Mouse (Mus musculus): Measurements from ENCODE around the gene Cyth1. TPM values are rescaled to one million over a fixed set of nuclear protein-coding genes. Genes with fewer than 3 reads are reported as not detected.
A peak's percentile ranks its signal among the peaks of the same experiment; 100 is the strongest.

Gene Cyth1
- polyA plus RNA-seq, 1 experiment from 2014 or later = 12.4 TPM

DNA sequence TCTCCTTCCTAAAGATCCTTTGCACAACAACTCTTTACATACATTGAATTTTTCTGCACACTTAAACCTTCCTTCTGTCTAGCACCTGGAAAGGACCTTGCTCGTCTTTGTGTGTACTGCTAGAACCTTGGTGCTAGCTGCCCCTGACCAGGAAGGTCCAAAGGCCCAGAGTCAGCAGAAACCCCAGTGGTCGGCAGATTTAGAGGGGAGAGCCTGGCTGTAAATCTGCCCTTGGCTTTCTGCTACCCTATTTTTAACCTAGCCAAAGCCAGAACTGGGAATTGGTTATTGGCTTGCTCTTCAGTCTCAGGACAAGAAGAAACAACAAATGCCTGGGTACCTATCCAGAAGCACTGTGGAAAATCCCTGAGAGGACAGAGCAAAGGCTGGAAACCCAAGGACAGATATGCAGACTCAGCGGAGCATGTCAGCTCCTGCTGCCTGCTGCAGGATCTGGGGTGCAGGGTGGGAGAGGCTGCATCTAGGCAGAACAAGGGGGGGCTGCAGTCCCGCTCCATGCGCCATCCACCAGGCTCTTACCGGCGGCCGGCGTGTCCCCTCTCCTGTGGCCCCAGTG is 46.5 kb downstream of the Cyth1 start:
- no peaks in the 10 kb centered on the region for H3K36me3 ChIP-seq (ENCODE audit: control insufficient read depth, insufficient read depth, low read length)
- peak overlapping the region; percentile 40 for H3K4me3 ChIP-seq (ENCODE audit: low read length)
- H3K27me3 ChIP-seq (ENCODE audit: control insufficient read depth, insufficient read depth, low read length) = no peaks in the 10 kb centered on the region
- H3K9ac ChIP-seq (ENCODE audit: low read depth, low read length) = peak overlapping the region; percentile 62
- 14% methylated on average over 9 of the region's 9 CpGs for WGBS
- no peak for ATAC-seq (ENCODE audit: low FRiP score, low TSS enrichment)
- peaks cover 55% of the 10 kb centered on the region for H3K4me1 ChIP-seq (ENCODE audit: control insufficient read depth, insufficient read depth, low read length)
- peak overlapping the region; percentile 91 for H3K27ac ChIP-seq (ENCODE audit: low read depth, low read length)
- peak overlapping the region; percentile 80 for H3K4me2 ChIP-seq (replicated peaks; ENCODE audit: low read depth, low read length)
- no peaks in the 10 kb centered on the region for H3K9me3 ChIP-seq (ENCODE audit: control insufficient read depth, low read length)

DNA sequence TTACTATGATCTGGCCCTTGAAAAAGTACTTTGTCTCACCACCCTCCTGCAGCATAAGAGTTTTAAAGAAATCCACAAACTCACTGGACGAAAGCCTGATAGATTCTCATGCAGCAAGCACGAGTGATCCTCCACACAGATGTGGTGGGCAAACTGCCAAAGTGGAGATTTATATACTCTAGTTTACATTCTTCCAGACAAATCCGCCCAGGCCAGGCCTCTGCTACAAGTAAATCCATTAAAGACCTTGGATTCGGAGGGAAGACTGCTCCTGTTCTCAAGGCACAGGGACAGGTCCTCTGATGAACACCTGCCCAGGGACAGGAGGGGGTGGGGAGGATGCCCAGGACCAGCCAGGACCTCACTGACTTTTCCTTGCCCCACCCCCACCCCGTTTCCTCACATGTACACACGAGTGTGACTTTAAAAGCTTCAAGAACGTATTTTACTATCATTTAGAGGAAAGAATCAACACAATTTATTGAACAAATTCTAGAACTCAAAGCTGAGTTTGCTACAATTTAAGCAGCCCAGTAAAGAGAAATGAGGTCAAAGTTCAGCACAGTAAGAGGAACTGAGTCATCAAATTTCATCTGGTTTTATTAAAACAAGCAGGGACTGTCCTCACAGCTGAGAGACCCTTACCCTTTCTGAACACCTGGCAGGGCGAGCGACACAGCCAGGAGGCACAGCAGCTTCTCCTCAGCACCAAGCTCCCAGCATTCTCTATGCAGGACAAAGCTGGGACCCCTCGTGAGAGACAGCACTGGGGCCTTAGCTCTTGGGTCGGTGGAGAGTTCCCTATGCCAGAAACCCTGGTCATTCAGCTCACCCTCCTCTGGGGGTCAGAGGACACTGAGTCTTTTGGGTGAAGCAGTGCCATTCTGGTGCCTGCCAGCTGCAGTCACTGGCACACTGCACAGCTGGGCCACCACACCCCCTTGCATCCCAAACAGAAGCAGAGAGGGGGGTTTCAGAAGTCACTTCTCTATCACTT is 47.3 kb downstream of the Cyth1 start:
- peak overlapping the region; percentile 80 for H3K4me2 ChIP-seq (replicated peaks; ENCODE audit: low read depth, low read length)
- H3K4me1 ChIP-seq (ENCODE audit: control insufficient read depth, insufficient read depth, low read length) = peaks cover 55% of the 10 kb centered on the region
- ATAC-seq (ENCODE audit: low FRiP score, low TSS enrichment) = 0 out of 2 replicates have a peak, but pooled peaks have one; percentile 34
- H3K27ac ChIP-seq (ENCODE audit: low read depth, low read length) = peak overlapping the region; percentile 91; the same call in 1 of the 2 replicates
- WGBS = 20% methylated on average over 11 of the region's 11 CpGs
- H3K36me3 ChIP-seq (ENCODE audit: control insufficient read depth, insufficient read depth, low read length) = no peaks in the 10 kb centered on the region
- H3K9me3 ChIP-seq (ENCODE audit: control insufficient read depth, low read length) = no peaks in the 10 kb centered on the region
- H3K27me3 ChIP-seq (ENCODE audit: control insufficient read depth, insufficient read depth, low read length) = no peaks in the 10 kb centered on the region
- H3K9ac ChIP-seq (ENCODE audit: low read depth, low read length) = peak overlapping the region; percentile 62; the same call in 1 of the 2 replicates
- H3K4me3 ChIP-seq (ENCODE audit: low read length) = peak overlapping the region; percentile 40; the same call in 1 of the 2 replicates

- Histone ChIP-seq H3K4me3 (ENCODE audit: low read length) (no peak overlapping the region), H3K36me3 (ENCODE audit: control insufficient read depth, insufficient read depth, low read length) (no peaks in the 10 kb centered on the region), H3K27me3 (ENCODE audit: control insufficient read depth, insufficient read depth, low read length) (no peaks in the 10 kb centered on the region), H3K27ac (ENCODE audit: low read depth, low read length) (no peak overlapping the region), H3K9me3 (ENCODE audit: control insufficient read depth, low read length) (no peaks in the 10 kb centered on the region), H3K4me2 (replicated peaks; ENCODE audit: low read depth, low read length) (no peak overlapping the region; the same call in 1 of the 2 replicates), H3K4me1 (ENCODE audit: control insufficient read depth, insufficient read depth, low read length) (peaks cover 59% of the 10 kb centered on the region), H3K9ac (ENCODE audit: low read depth, low read length) (no peak overlapping the region)
- WGBS = 56% methylated on average over 2 of the region's 2 CpGs
- ATAC-seq (ENCODE audit: low FRiP score, low TSS enrichment) = no peak
Measured at GRCm38 (mm10) chr11:118198296-118198600, 50.1 kb downstream of the Cyth1 start.

- H3K4me1 ChIP-seq (ENCODE audit: control insufficient read depth, insufficient read depth, low read length) = peaks cover 53% of the 10 kb centered on the region
- no peaks in the 10 kb centered on the region for H3K9me3 ChIP-seq (ENCODE audit: control insufficient read depth, low read length)
- H3K4me2 ChIP-seq (replicated peaks; ENCODE audit: low read depth, low read length) = no peak overlapping the region
- no peaks in the 10 kb centered on the region for H3K27me3 ChIP-seq (ENCODE audit: control insufficient read depth, insufficient read depth, low read length)
- no peak overlapping the region for H3K9ac ChIP-seq (ENCODE audit: low read depth, low read length)
- 38% methylated on average over 13 of the region's 13 CpGs for WGBS
- no peak for ATAC-seq (ENCODE audit: low FRiP score, low TSS enrichment)
- H3K36me3 ChIP-seq (ENCODE audit: control insufficient read depth, insufficient read depth, low read length) = no peaks in the 10 kb centered on the region
- H3K4me3 ChIP-seq (ENCODE audit: low read length) = no peak overlapping the region
- 0 out of 2 replicates have a peak overlapping the region, but pooled peaks have one; percentile 39 for H3K27ac ChIP-seq (ENCODE audit: low read depth, low read length)
Measured at GRCm38 (mm10) chr11:118197508-118198295, 50.7 kb downstream of the Cyth1 start.

DNA sequence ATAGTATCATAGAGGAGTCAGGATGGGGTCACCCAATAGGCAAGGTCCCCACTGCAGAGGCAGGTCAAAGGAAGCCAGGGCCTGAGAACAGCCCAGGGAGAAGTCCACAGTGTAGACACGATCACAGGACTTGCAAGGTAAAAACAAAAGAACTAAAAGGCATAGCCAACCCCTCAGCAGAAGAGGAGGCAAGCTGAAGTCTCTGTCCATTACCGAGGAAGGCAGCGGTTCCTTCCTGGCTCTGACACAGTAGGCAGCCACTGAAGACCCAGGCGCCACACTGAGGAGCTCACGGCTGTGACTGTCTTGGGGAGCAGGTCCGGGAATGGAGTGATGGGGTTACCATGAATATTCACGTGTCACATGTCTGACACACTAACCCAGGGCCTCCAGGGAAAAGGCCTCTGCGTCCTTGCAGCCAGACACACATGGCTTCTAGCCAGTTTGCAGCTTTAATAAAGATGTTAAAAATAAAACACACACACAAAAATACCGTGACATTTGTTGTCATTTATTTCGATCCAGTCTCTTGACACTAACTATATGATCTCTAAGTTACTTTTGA is 51.5 kb downstream of the Cyth1 start:
- no peak for ATAC-seq (ENCODE audit: low FRiP score, low TSS enrichment)
- H3K9ac ChIP-seq (ENCODE audit: low read depth, low read length) = no peak overlapping the region
- 64% methylated on average over 10 of the region's 10 CpGs for WGBS
- H3K4me2 ChIP-seq (replicated peaks; ENCODE audit: low read depth, low read length) = no peak overlapping the region
- H3K4me1 ChIP-seq (ENCODE audit: control insufficient read depth, insufficient read depth, low read length) = peaks cover 46% of the 10 kb centered on the region
- no peaks in the 10 kb centered on the region for H3K9me3 ChIP-seq (ENCODE audit: control insufficient read depth, low read length)
- H3K36me3 ChIP-seq (ENCODE audit: control insufficient read depth, insufficient read depth, low read length) = peaks cover 4% of the 10 kb centered on the region; the same call in 1 of the 2 replicates
- no peaks in the 10 kb centered on the region for H3K27me3 ChIP-seq (ENCODE audit: control insufficient read depth, insufficient read depth, low read length)
- no peak overlapping the region for H3K4me3 ChIP-seq (ENCODE audit: low read length)
- H3K27ac ChIP-seq (ENCODE audit: low read depth, low read length) = no peak overlapping the region

- no peak overlapping the region for H3K4me2 ChIP-seq (replicated peaks; ENCODE audit: low read depth, low read length)
- H3K27me3 ChIP-seq (ENCODE audit: control insufficient read depth, insufficient read depth, low read length) = no peaks in the 10 kb centered on the region
- H3K4me1 ChIP-seq (ENCODE audit: control insufficient read depth, insufficient read depth, low read length) = peaks cover 18% of the 10 kb centered on the region
- no peak overlapping the region for H3K27ac ChIP-seq (ENCODE audit: low read depth, low read length)
- no peaks in the 10 kb centered on the region for H3K9me3 ChIP-seq (ENCODE audit: control insufficient read depth, low read length)
- H3K36me3 ChIP-seq (ENCODE audit: control insufficient read depth, insufficient read depth, low read length) = peaks cover 10% of the 10 kb centered on the region; the same call in 1 of the 2 replicates
- ATAC-seq (ENCODE audit: low FRiP score, low TSS enrichment) = 0 out of 2 replicates have a peak, but pooled peaks have one; percentile 46
- H3K4me3 ChIP-seq (ENCODE audit: low read length) = no peak overlapping the region
- 58% methylated on average over 14 of the region's 14 CpGs for WGBS
- no peak overlapping the region for H3K9ac ChIP-seq (ENCODE audit: low read depth, low read length)
Measured at GRCm38 (mm10) chr11:118193390-118194147, 54.8 kb downstream of the Cyth1 start.

DNA sequence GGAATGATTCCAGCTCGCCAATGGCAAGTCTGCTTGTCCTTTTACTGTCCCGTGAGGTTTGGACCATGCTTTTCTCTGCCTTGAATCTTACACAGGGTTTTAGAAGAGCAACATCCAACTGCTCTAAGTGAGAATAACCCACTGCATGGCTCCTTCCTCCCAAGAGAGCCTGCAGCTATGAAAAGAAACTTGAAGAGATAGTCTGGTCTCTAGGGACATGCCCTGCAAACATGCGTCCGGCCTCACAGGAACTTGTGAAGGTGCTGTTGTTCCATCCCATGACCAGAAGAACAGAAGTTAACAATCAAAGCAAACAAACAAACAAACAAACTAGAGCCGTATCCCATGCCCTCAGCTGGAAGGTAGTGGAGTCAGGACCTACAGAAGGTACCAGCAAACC is 55.4 kb downstream of the Cyth1 start:
- H3K4me1 ChIP-seq (ENCODE audit: control insufficient read depth, insufficient read depth, low read length) = peaks cover 12% of the 10 kb centered on the region
- H3K27ac ChIP-seq (ENCODE audit: low read depth, low read length) = no peak overlapping the region
- H3K36me3 ChIP-seq (ENCODE audit: control insufficient read depth, insufficient read depth, low read length) = peaks cover 13% of the 10 kb centered on the region; the same call in 1 of the 2 replicates
- H3K4me3 ChIP-seq (ENCODE audit: low read length) = no peak overlapping the region
- H3K27me3 ChIP-seq (ENCODE audit: control insufficient read depth, insufficient read depth, low read length) = no peaks in the 10 kb centered on the region
- no peak for ATAC-seq (ENCODE audit: low FRiP score, low TSS enrichment)
- no peak overlapping the region for H3K4me2 ChIP-seq (replicated peaks; ENCODE audit: low read depth, low read length)
- WGBS = 88% methylated on average over 5 of the region's 5 CpGs
- H3K9me3 ChIP-seq (ENCODE audit: control insufficient read depth, low read length) = no peaks in the 10 kb centered on the region
- no peak overlapping the region for H3K9ac ChIP-seq (ENCODE audit: low read depth, low read length)

- ATAC-seq (ENCODE audit: low FRiP score, low TSS enrichment) = no peak
- H3K4me3 ChIP-seq (ENCODE audit: low read length) = no peak overlapping the region
- H3K36me3 ChIP-seq (ENCODE audit: control insufficient read depth, insufficient read depth, low read length) = peaks cover 62% of the 10 kb centered on the region
- no peaks in the 10 kb centered on the region for H3K9me3 ChIP-seq (ENCODE audit: control insufficient read depth, low read length)
- H3K9ac ChIP-seq (ENCODE audit: low read depth, low read length) = no peak overlapping the region
- H3K27me3 ChIP-seq (ENCODE audit: control insufficient read depth, insufficient read depth, low read length) = no peaks in the 10 kb centered on the region
- no peak overlapping the region for H3K4me2 ChIP-seq (replicated peaks; ENCODE audit: low read depth, low read length)
- no peaks in the 10 kb centered on the region for H3K4me1 ChIP-seq (ENCODE audit: control insufficient read depth, insufficient read depth, low read length)
- no peak overlapping the region for H3K27ac ChIP-seq (ENCODE audit: low read depth, low read length)
- 91% methylated on average over 9 of the region's 9 CpGs for WGBS
Measured at GRCm38 (mm10) chr11:118182768-118183167, 65.6 kb downstream of the Cyth1 start.
